Mouse (Mus musculus): ENCODE data around the gene Zfp541. TPM values are rescaled to one million over a fixed set of nuclear protein-coding genes. Genes with fewer than 3 reads are reported as not detected.

Gene Zfp541
- polyA plus RNA-seq, 1 experiment from 2014 or later: 0.14 TPM

GRCm38 (mm10) chr7:16049576-16049915 is 12.1 kb upstream of the Zfp541 start:
- no peaks in the 10 kb centered on the region for H3K36me3 ChIP-seq (ENCODE audit: control insufficient read depth, insufficient read depth)
- no peak for ATAC-seq
- peaks cover 44% of the 10 kb centered on the region for H3K4me1 ChIP-seq (replicated peaks; ENCODE audit: control insufficient read depth, insufficient read depth, low read length)
- H3K4me3 ChIP-seq (replicated peaks; ENCODE audit: low read length): peak overlapping the region; percentile 84
- H3K9me3 ChIP-seq (ENCODE audit: control insufficient read depth, low read length): no peaks in the 10 kb centered on the region
- no peaks in the 10 kb centered on the region for H3K27me3 ChIP-seq (replicated peaks; ENCODE audit: control insufficient read depth, insufficient read depth, low read length)
- WGBS: 83% methylated on average over 7 of the region's 7 CpGs
- no peak overlapping the region for H3K27ac ChIP-seq (ENCODE audit: low read length)
- H3K4me2 ChIP-seq (ENCODE audit: low read length): peak overlapping the region; percentile 83
- no peak overlapping the region; the same call in 1 of the 2 replicates for H3K9ac ChIP-seq (replicated peaks; ENCODE audit: low read depth, low read length)

- Histone ChIP-seq H3K9ac (replicated peaks; ENCODE audit: low read depth, low read length) (no peak overlapping the region), H3K4me2 (ENCODE audit: low read length) (no peak overlapping the region), H3K9me3 (ENCODE audit: control insufficient read depth, low read length) (no peaks in the 10 kb centered on the region), H3K4me1 (replicated peaks; ENCODE audit: control insufficient read depth, insufficient read depth, low read length) (peaks cover 34% of the 10 kb centered on the region), H3K27ac (ENCODE audit: low read length) (no peak overlapping the region), H3K36me3 (ENCODE audit: control insufficient read depth, insufficient read depth) (no peaks in the 10 kb centered on the region), H3K27me3 (replicated peaks; ENCODE audit: control insufficient read depth, insufficient read depth, low read length) (no peaks in the 10 kb centered on the region), H3K4me3 (replicated peaks; ENCODE audit: low read length) (no peak overlapping the region)
- ATAC-seq: no peak
- WGBS: 95% methylated on average over 3 of the region's 3 CpGs
Measured at GRCm38 (mm10) chr7:16050600-16050999, 11.0 kb upstream of the Zfp541 start.

- no peaks in the 10 kb centered on the region for H3K9me3 ChIP-seq (ENCODE audit: control insufficient read depth, low read length)
- H3K4me2 ChIP-seq (ENCODE audit: low read length): peak overlapping the region; percentile 66
- WGBS: 7% methylated on average over 19 of the region's 19 CpGs
- H3K9ac ChIP-seq (replicated peaks; ENCODE audit: low read depth, low read length): peak overlapping the region; percentile 50
- H3K27ac ChIP-seq (ENCODE audit: low read length): peak overlapping the region; percentile 80
- peak overlapping the region; percentile 53 for H3K4me3 ChIP-seq (replicated peaks; ENCODE audit: low read length)
- no peak for ATAC-seq
- no peaks in the 10 kb centered on the region for H3K36me3 ChIP-seq (ENCODE audit: control insufficient read depth, insufficient read depth)
- H3K27me3 ChIP-seq (replicated peaks; ENCODE audit: control insufficient read depth, insufficient read depth, low read length): no peaks in the 10 kb centered on the region
- peaks cover 25% of the 10 kb centered on the region for H3K4me1 ChIP-seq (replicated peaks; ENCODE audit: control insufficient read depth, insufficient read depth, low read length)
Measured at GRCm38 (mm10) chr7:16051883-16052595, 9.6 kb upstream of the Zfp541 start.

GRCm38 (mm10) chr7:16052684-16053083 is 8.9 kb upstream of the Zfp541 start:
- H3K27ac ChIP-seq (ENCODE audit: low read length): peak overlapping the region; percentile 80
- H3K9me3 ChIP-seq (ENCODE audit: control insufficient read depth, low read length): no peaks in the 10 kb centered on the region
- H3K27me3 ChIP-seq (replicated peaks; ENCODE audit: control insufficient read depth, insufficient read depth, low read length): no peaks in the 10 kb centered on the region
- under 1% methylated on average over 24 of the region's 24 CpGs for WGBS
- H3K4me3 ChIP-seq (replicated peaks; ENCODE audit: low read length): peak overlapping the region; percentile 53
- peak overlapping the region; percentile 50 for H3K9ac ChIP-seq (replicated peaks; ENCODE audit: low read depth, low read length)
- H3K4me1 ChIP-seq (replicated peaks; ENCODE audit: control insufficient read depth, insufficient read depth, low read length): peaks cover 25% of the 10 kb centered on the region
- ATAC-seq: peak; percentile 83
- peak overlapping the region; percentile 66 for H3K4me2 ChIP-seq (ENCODE audit: low read length)
- H3K36me3 ChIP-seq (ENCODE audit: control insufficient read depth, insufficient read depth): no peaks in the 10 kb centered on the region

- peak overlapping the region; percentile 53 for H3K4me3 ChIP-seq (replicated peaks; ENCODE audit: low read length)
- no peaks in the 10 kb centered on the region for H3K36me3 ChIP-seq (ENCODE audit: control insufficient read depth, insufficient read depth)
- 13% methylated on average over 6 of the region's 6 CpGs for WGBS
- no peaks in the 10 kb centered on the region for H3K9me3 ChIP-seq (ENCODE audit: control insufficient read depth, low read length)
- no peak overlapping the region for H3K9ac ChIP-seq (replicated peaks; ENCODE audit: low read depth, low read length)
- peak overlapping the region; percentile 26; the same call in 1 of the 2 replicates for H3K27ac ChIP-seq (ENCODE audit: low read length)
- H3K4me2 ChIP-seq (ENCODE audit: low read length): peak overlapping the region; percentile 66
- peaks cover 25% of the 10 kb centered on the region for H3K4me1 ChIP-seq (replicated peaks; ENCODE audit: control insufficient read depth, insufficient read depth, low read length)
- ATAC-seq: no peak
- no peaks in the 10 kb centered on the region for H3K27me3 ChIP-seq (replicated peaks; ENCODE audit: control insufficient read depth, insufficient read depth, low read length)
Measured at GRCm38 (mm10) chr7:16053105-16053504, 8.5 kb upstream of the Zfp541 start.

- Histone ChIP-seq H3K27me3 (replicated peaks; ENCODE audit: control insufficient read depth, insufficient read depth, low read length) (no peaks in the 10 kb centered on the region; the same call in 1 of the 2 replicates), H3K27ac (ENCODE audit: low read length) (no peak overlapping the region), H3K36me3 (ENCODE audit: control insufficient read depth, insufficient read depth) (no peaks in the 10 kb centered on the region), H3K9me3 (ENCODE audit: control insufficient read depth, low read length) (no peaks in the 10 kb centered on the region), H3K4me1 (replicated peaks; ENCODE audit: control insufficient read depth, insufficient read depth, low read length) (peaks cover 15% of the 10 kb centered on the region), H3K4me3 (replicated peaks; ENCODE audit: low read length) (no peak overlapping the region), H3K9ac (replicated peaks; ENCODE audit: low read depth, low read length) (no peak overlapping the region), H3K4me2 (ENCODE audit: low read length) (no peak overlapping the region)
- no peak for ATAC-seq
- 65% methylated on average over 4 of the region's 4 CpGs for WGBS
Measured at GRCm38 (mm10) chr7:16054966-16055365, 6.6 kb upstream of the Zfp541 start.

- Histone ChIP-seq H3K4me3 (replicated peaks; ENCODE audit: low read length) (no peak overlapping the region), H3K4me1 (replicated peaks; ENCODE audit: control insufficient read depth, insufficient read depth, low read length) (peaks cover 10% of the 10 kb centered on the region), H3K4me2 (ENCODE audit: low read length) (no peak overlapping the region), H3K9me3 (ENCODE audit: control insufficient read depth, low read length) (no peaks in the 10 kb centered on the region), H3K36me3 (ENCODE audit: control insufficient read depth, insufficient read depth) (no peaks in the 10 kb centered on the region), H3K27me3 (replicated peaks; ENCODE audit: control insufficient read depth, insufficient read depth, low read length) (peaks cover under 1% of the 10 kb centered on the region), H3K27ac (ENCODE audit: low read length) (no peak overlapping the region), H3K9ac (replicated peaks; ENCODE audit: low read depth, low read length) (no peak overlapping the region)
- WGBS: 86% methylated on average over 6 of the region's 6 CpGs
- ATAC-seq: no peak
Measured at GRCm38 (mm10) chr7:16055665-16056064, 5.9 kb upstream of the Zfp541 start.

- Histone ChIP-seq H3K4me2 (ENCODE audit: low read length) (no peak overlapping the region), H3K36me3 (ENCODE audit: control insufficient read depth, insufficient read depth) (no peaks in the 10 kb centered on the region), H3K9ac (replicated peaks; ENCODE audit: low read depth, low read length) (no peak overlapping the region), H3K27me3 (replicated peaks; ENCODE audit: control insufficient read depth, insufficient read depth, low read length) (peaks cover 9% of the 10 kb centered on the region), H3K4me3 (replicated peaks; ENCODE audit: low read length) (no peak overlapping the region), H3K4me1 (replicated peaks; ENCODE audit: control insufficient read depth, insufficient read depth, low read length) (peaks cover 10% of the 10 kb centered on the region), H3K9me3 (ENCODE audit: control insufficient read depth, low read length) (peaks cover 5% of the 10 kb centered on the region; the same call in 1 of the 2 replicates), H3K27ac (ENCODE audit: low read length) (no peak overlapping the region)
- WGBS: 31% methylated on average over 5 of the region's 5 CpGs
- ATAC-seq: no peak
Measured at GRCm38 (mm10) chr7:16056459-16057135, 5.0 kb upstream of the Zfp541 start.

- H3K4me3 ChIP-seq (replicated peaks; ENCODE audit: low read length): no peak overlapping the region
- H3K9ac ChIP-seq (replicated peaks; ENCODE audit: low read depth, low read length): no peak overlapping the region
- WGBS: 60% methylated on average over 2 of the region's 2 CpGs
- H3K4me1 ChIP-seq (replicated peaks; ENCODE audit: control insufficient read depth, insufficient read depth, low read length): peaks cover 5% of the 10 kb centered on the region
- ATAC-seq: no peak
- peaks cover 6% of the 10 kb centered on the region; the same call in 1 of the 2 replicates for H3K9me3 ChIP-seq (ENCODE audit: control insufficient read depth, low read length)
- H3K36me3 ChIP-seq (ENCODE audit: control insufficient read depth, insufficient read depth): no peaks in the 10 kb centered on the region
- H3K4me2 ChIP-seq (ENCODE audit: low read length): no peak overlapping the region
- no peak overlapping the region for H3K27ac ChIP-seq (ENCODE audit: low read length)
- peaks cover 9% of the 10 kb centered on the region for H3K27me3 ChIP-seq (replicated peaks; ENCODE audit: control insufficient read depth, insufficient read depth, low read length)
Measured at GRCm38 (mm10) chr7:16057136-16057534, 4.5 kb upstream of the Zfp541 start.

All from forebrain, embryonic 16.5 days (tissue).